Mouse (Mus musculus) bone marrow macrophage, adult 2 months (primary cell): ENCODE results near the gene RPS10-NUDT3. TPM values are rescaled to one million over a fixed set of nuclear protein-coding genes. Genes with fewer than 3 reads are reported as not detected.

Experiments used
- H3K27ac ChIP-seq: 2 replicates; pipeline ENCODE4 v1.5.1; 2012; ENCODE audit warnings: low read depth, low read length; ENCODE audit not compliant: insufficient read depth
- H3K4me1 ChIP-seq: 2 replicates; pipeline ENCODE4 v1.6.1; 2012; ENCODE audit warnings: low read length; ENCODE audit not compliant: control insufficient read depth, insufficient read depth
- H3K4me3 ChIP-seq: 2 replicates; pipeline ENCODE4 v1.5.1; 2012; ENCODE audit warnings: mild to moderate bottlenecking, low read length, moderate library complexity; ENCODE audit not compliant: insufficient read depth
- CTCF ChIP-seq: IDR thresholded peaks from 2 replicates; pipeline ENCODE4 v1.5.1; 2012; ENCODE audit warnings: low read depth, mild to moderate bottlenecking, low read length, moderate library complexity
- POLR2A ChIP-seq: IDR thresholded peaks from 2 replicates; pipeline ENCODE4 v1.6.1; 2012; ENCODE audit warnings: mild to moderate bottlenecking, low read depth, low read length, borderline replicate concordance
- polyA plus RNA-seq: library from polyadenylated mRNA; stranded (reverse); fragments of >200 nt; gene quantifications from 2 replicates; pipeline ENCODE4 v1.2.4, GENCODE M21; 2012; ENCODE audit not compliant: missing spikeins, insufficient read depth, insufficient read length

The RPS10-NUDT3 gene
- polyA plus RNA-seq, 1 experiment: not detected

GRCm38 (mm10) chr17:27565163-27565941 lies 69.7 kb downstream of the RPS10-NUDT3 start, which contains the start of gene AI413582:
AI413582 (minus strand) TSS chr17:27565756.
- H3K4me1 ChIP-seq: peaks cover 46% of the 10 kb centered on the region
- H3K27ac ChIP-seq: peak within 1 kb of the TSS; percentile 75
- no peak for TF ChIP-seq POLR2A
- H3K4me3 ChIP-seq: peak within 1 kb of the TSS; percentile 77

DNA sequence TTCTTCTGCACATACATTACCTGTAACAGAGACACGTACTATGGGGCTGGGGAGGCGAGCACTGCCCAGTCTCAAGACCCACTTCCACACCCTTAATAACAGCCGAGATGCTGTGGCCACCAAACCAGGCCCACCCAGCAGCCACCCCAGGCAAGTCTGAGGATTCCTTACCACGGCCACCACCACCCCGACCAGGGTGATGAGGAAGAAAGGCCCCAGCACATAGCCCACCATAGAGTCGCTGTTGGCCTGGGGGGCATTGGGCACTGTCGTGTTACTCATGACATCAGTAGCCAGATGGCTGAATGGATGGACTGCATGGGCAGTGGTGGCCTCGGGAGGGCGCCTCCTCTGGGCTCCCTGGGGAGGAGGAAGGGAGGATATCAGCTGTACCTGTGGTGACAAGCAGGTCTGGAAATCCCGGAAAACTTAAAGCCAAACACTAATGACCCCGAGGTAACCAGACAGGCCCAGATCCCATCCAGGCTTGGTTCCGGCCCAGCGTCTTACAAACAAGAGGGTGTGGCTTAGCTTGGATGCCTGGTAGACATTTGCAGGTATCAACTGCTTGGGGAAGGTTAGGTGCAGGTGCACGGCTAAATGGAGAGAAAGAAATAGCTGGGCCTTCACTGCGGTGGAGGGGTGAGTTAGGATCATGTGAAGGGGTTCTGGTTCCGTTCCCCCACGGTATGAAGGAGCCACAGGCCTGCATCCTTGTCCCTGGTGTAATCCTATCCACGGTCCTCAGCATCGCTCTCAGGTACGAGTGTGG lies 70.4 kb downstream of the RPS10-NUDT3 start:
- H3K4me1 ChIP-seq: peaks cover 43% of the 10 kb centered on the region
- TF ChIP-seq POLR2A (no peak), CTCF (0 out of 2 replicates have a peak, but pooled peaks have one; percentile 4)
- peak overlapping the region; percentile 65 for H3K4me3 ChIP-seq
- peak overlapping the region; percentile 75 for H3K27ac ChIP-seq

DNA sequence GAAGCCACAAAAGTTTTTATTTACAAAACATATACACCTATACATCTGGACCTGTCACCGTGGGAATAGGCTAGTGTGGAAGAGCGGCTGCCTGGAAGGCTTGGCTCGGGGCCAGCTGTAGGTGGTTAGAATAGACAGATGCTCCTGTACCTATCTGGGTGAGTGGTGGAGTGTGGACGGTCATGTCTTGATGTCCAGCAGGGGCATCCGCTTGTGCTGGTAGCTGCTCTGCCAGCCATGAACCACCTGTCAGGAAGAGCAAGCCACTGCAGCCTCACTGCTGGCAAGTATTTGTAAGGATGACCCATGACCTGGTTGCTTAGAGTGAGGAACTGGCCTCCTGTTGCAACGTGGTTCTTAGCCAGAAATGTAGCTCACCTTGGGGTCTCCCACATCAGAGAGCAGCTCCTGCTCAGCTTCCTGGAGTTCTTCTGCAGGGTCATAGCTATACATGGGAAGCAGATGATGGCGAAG lies 71.2 kb downstream of the RPS10-NUDT3 start:
- Histone ChIP-seq H3K27ac (no peak overlapping the region), H3K4me3 (peak overlapping the region; percentile 65), H3K4me1 (peaks cover 39% of the 10 kb centered on the region)
- TF ChIP-seq POLR2A: no peak
- no peak for TF ChIP-seq CTCF

GRCm38 (mm10) chr17:27561809-27562526 lies 73.1 kb downstream of the RPS10-NUDT3 start:
- Histone ChIP-seq H3K27ac (peak overlapping the region; percentile 65), H3K4me3 (no peak overlapping the region; the same call in 1 of the 2 replicates), H3K4me1 (peaks cover 25% of the 10 kb centered on the region)
- no peak for TF ChIP-seq POLR2A
- no peak for TF ChIP-seq CTCF

DNA sequence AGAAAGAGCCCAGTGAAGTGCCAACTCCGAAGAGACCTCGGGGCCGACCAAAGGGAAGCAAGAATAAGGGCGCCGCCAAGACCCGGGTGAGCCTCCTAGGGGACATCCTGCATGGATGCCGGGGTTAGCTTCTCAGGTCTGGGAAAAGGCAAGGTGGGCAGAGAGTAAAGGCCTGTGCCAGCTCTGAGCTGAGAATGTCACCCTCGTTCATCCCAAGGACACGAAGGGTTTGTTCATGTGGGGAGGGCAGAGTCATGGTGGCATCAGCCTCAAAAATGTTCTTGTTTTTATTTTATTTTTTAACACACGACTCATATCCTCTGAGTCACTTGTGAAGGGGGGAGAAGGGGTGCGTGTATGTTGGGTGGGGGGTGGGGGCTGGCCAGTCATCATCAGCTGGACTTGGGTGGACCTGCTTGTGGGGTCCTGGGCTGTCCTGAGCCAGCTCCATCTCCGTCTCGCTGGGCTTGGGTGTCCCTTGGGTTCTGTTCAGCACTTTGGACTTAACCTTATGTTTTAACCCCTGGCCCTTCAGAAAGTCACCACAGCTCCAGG lies 74.0 kb downstream of the RPS10-NUDT3 start:
- peak overlapping the region; percentile 65 for H3K27ac ChIP-seq
- peak overlapping the region; percentile 7; the same call in 1 of the 2 replicates for H3K4me3 ChIP-seq
- peaks cover 19% of the 10 kb centered on the region for H3K4me1 ChIP-seq
- TF ChIP-seq CTCF (no peak), POLR2A (no peak)

DNA sequence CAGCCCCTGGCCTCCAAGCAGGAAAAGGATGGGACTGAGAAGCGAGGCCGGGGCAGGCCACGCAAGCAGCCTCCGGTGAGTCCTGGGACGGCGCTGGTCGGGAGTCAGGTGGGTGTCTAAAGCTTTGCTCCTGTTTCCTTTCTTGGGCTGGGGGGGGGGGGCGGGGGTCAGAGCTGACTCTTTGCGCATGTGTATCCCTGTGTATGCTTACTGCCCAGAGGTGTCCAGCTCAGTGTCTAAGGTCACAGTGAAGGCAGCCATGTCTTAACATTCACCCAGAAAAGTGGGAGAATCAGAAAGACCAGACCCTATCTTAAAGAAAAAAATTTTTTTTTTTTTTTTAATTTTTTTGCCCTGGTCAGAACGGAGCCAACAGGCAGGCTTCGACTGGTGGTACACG lies 75.4 kb downstream of the RPS10-NUDT3 start:
- 0 out of 2 replicates have a peak overlapping the region, but pooled peaks have one; percentile 13 for H3K27ac ChIP-seq
- H3K4me1 ChIP-seq: peaks cover 23% of the 10 kb centered on the region
- TF ChIP-seq POLR2A: no peak
- TF ChIP-seq CTCF: no peak
- peak overlapping the region; percentile 89 for H3K4me3 ChIP-seq

GRCm38 (mm10) chr17:27558845-27559244 lies 76.2 kb downstream of the RPS10-NUDT3 start:
- TF ChIP-seq CTCF (no peak), POLR2A (no peak)
- Histone ChIP-seq H3K4me1 (peaks cover 29% of the 10 kb centered on the region), H3K4me3 (peak overlapping the region; percentile 89), H3K27ac (0 out of 2 replicates have a peak overlapping the region, but pooled peaks have one; percentile 6)

DNA sequence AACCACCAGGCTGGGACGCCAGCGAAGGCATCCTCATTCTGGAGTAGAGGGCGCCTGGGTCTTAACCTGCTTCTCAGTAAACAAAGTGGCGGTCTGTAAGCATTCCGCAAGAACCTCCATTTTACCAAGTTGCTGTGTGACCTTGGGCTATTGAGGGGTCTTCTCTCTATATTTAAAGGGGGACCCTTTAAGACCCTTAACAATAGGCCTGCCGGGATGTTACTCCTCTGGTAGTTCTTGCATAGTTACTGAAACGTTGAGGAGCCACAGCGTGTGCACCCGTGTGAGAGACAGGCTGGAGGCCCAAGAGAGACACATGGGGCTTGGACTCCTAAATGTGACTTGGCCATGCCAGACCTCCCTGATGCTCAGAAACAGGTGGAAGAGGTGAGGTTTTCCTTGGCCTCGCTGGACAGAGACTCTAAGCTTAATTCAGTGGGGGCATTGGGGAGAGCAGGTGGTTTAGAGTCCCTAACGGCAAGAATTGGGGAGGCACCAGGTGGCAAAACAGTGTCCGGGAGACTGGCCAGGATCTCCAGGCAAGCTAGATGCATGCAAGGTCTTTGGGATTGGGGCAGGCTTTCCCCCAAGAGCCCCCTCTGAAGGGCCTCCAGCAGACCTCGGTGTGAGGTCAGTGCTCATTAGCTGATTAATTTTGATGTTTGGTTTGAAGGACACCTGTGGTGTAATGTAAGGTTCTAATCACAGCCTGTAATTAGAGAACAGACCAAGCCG lies 76.9 kb downstream of the RPS10-NUDT3 start:
- Histone ChIP-seq H3K4me1 (peaks cover 34% of the 10 kb centered on the region), H3K27ac (peak overlapping the region; percentile 94), H3K4me3 (peak overlapping the region; percentile 89)
- TF ChIP-seq CTCF (no peak), POLR2A (no peak)

DNA sequence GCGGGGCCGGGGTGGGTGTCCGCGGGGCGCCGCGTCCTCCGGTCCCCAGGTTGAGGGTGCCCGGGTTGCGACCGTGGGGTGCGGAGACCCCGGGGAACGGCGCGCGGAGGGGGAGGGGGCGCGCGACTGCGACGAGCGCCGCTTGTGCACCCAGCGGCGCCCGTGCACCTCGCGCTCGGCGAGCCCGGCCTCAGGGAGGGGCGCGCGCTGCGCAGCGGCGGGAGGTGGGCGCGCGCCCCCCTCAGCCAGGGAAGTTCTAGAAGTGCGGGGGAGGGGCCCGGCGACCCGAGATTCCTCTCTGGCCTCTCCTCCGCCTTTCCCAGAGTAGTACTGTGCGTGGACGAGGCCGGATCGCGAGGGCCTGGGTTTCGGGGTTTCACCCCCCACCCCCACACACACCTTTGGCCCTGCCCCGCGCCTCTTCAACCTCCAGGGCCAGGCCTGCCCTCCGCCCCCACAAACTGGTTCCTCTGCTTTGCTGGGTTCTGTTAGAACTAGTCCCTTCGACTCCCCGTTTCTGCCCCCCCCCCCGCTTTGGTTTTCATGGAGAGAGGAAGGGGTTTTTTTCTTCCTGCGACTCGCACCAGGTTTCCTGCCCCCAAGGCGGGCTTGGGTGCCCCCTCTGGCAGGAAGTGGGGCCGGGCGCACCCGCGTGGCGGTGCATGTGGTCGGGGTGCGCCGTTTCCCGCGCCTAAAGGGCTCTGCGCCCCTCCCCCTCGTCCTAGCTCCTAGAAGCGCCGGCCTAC lies 77.7 kb downstream of the RPS10-NUDT3 start:
- Histone ChIP-seq H3K4me3 (peak overlapping the region; percentile 89), H3K27ac (peak overlapping the region; percentile 94), H3K4me1 (peaks cover 40% of the 10 kb centered on the region)
- TF ChIP-seq POLR2A (no peak), CTCF (no peak)
